8 mouse cellular contexts compared by ENCODE assay signal in genomic region chr11:95860071-95860490, GRCm38 (mm10). TPM values are rescaled to one million over a fixed set of nuclear protein-coding genes. Genes with fewer than 3 reads are reported as not detected.
DNase-seq lines count a peak whose midpoint lies in the region; ATAC-seq and TF ChIP-seq lines count a peak whose summit lies in the region.

No protein-coding gene starts in this region.

- peak; percentile 20 for DNase-seq in cerebellum, adult 9-11 months
- no peak for DNase-seq in cerebellum, postnatal 14 days
- peak; percentile 68 for DNase-seq in liver
- no peak for DNase-seq in left cerebral cortex, adult 11 months (ENCODE audit: low spot score)
- no peak for DNase-seq in kidney, postnatal 25 days

- peak overlapping the region; percentile 59 for H3K4me2 ChIP-seq in stomach, embryonic 14.5 days (replicated peaks; ENCODE audit: low read depth, low read length)

- no peaks in the 10 kb centered on the region for H3K9me3 ChIP-seq in stomach, embryonic 14.5 days (ENCODE audit: control insufficient read depth, low read depth, low read length)

- no peak for TF ChIP-seq CTCF in C2C12 (IDR thresholded peaks at IDR 0.05; ENCODE audit: control insufficient read depth, insufficient read depth, insufficient read length)

- ATAC-seq in erythroblast, adult 5-6 weeks (replicated peaks; ENCODE audit: low FRiP score, poor library complexity, severe bottlenecking) = peak; percentile 46
- no peak for ATAC-seq in stomach, embryonic 14.5 days (ENCODE audit: insufficient number of reproducible peaks, insufficient read depth, low FRiP score, low read depth)

- H3K79me2 ChIP-seq in C2C12 (ENCODE audit: control insufficient read depth, insufficient read depth) = no peaks in the 10 kb centered on the region

- H3K4me3 ChIP-seq in C2C12 (ENCODE audit: insufficient read depth, poor library complexity, severe bottlenecking) = peak overlapping the region; percentile 74
- H3K4me3 ChIP-seq in stomach, embryonic 14.5 days (ENCODE audit: low read depth, low read length) = peak overlapping the region; percentile 76

- no peak overlapping the region for H3K27ac ChIP-seq in stomach, embryonic 14.5 days (ENCODE audit: low read length)

- H3K27me3 ChIP-seq in C2C12 (ENCODE audit: control insufficient read depth, insufficient read depth, insufficient read length) = no peaks in the 10 kb centered on the region
- no peaks in the 10 kb centered on the region for H3K27me3 ChIP-seq in stomach, embryonic 14.5 days (ENCODE audit: control insufficient read depth, insufficient read depth, low read length)

- H3ac ChIP-seq in C2C12 (ENCODE audit: control insufficient read depth, insufficient read length, low read depth) = peak overlapping the region; percentile 55

- WGBS in stomach, embryonic 14.5 days = 14% methylated on average over 3 of the region's 3 CpGs

- no peaks in the 10 kb centered on the region for H3K36me3 ChIP-seq in C2C12 (ENCODE audit: control insufficient read depth, insufficient read depth)
- no peaks in the 10 kb centered on the region for H3K36me3 ChIP-seq in stomach, embryonic 14.5 days (ENCODE audit: control insufficient read depth, insufficient read depth, low read length)

- peak overlapping the region; percentile 57; the same call in 1 of the 2 replicates for H3K9ac ChIP-seq in stomach, embryonic 14.5 days (replicated peaks; ENCODE audit: low read depth, low read length)

- peaks cover 13% of the 10 kb centered on the region; the same call in 1 of the 2 replicates for H3K4me1 ChIP-seq in stomach, embryonic 14.5 days (ENCODE audit: control insufficient read depth, insufficient read depth, low read length)

- no peaks in the 10 kb centered on the region for H3K79me3 ChIP-seq in C2C12 (ENCODE audit: low read depth)

TF ChIP-seq in C2C12, 6 proteins besides CTCF, POLR2A, EP300 and RAD21:
- TF ChIP-seq CEBPB (IDR thresholded peaks at IDR 0.05; ENCODE audit: low read depth) = no peak
- no peak for TF ChIP-seq FOSL1 (IDR thresholded peaks at IDR 0.05; ENCODE audit: insufficient read depth, low read length, poor library complexity, severe bottlenecking)
- no peak for TF ChIP-seq MYOD1 (IDR thresholded peaks at IDR 0.05; ENCODE audit: control insufficient read depth, insufficient read length, low read depth)
- TF ChIP-seq MYOG (IDR thresholded peaks at IDR 0.05; ENCODE audit: control insufficient read depth, extremely low read depth, insufficient read length) = no peak
- no peak for TF ChIP-seq USF1 (IDR thresholded peaks at IDR 0.05; ENCODE audit: low read depth)
- TF ChIP-seq MAX (IDR thresholded peaks at IDR 0.05) = no peak

RNA-seq across cellular contexts. Expression of gene Abi3, which starts 17.8 kb away (rescaled TPM):
- polyA plus RNA-seq in C2C12 (2012; fragmentation: generic; extraction: Trizol) = 0.33 TPM
- total RNA-seq in erythroblast, adult 5-6 weeks (2015; ENCODE audit: low replicate concordance) = 4.8 and 6.7 TPM in 2 replicates
- total RNA-seq in erythroblast, adult 5-6 weeks (2017; ENCODE audit: low replicate concordance) = 3.5 and 5.5 TPM in 2 replicates
- 2.9 and 3.7 TPM in 2 replicates for polyA plus RNA-seq in stomach, embryonic 14.5 days (2014; fragmentation: Nextera tagmentation; extraction: Ambion mirVana)

RNA-seq across cellular contexts. Expression of gene Gngt2, which starts 23.1 kb away (rescaled TPM):
- polyA plus RNA-seq in C2C12 (2012; fragmentation: generic; extraction: Trizol) = 2.7 TPM
- 9.8 and 15.0 TPM in 2 replicates for total RNA-seq in erythroblast, adult 5-6 weeks (2015; ENCODE audit: low replicate concordance)
- 9.4 and 13.0 TPM in 2 replicates for total RNA-seq in erythroblast, adult 5-6 weeks (2017; ENCODE audit: low replicate concordance)
- 13.7 and 15.1 TPM in 2 replicates for polyA plus RNA-seq in stomach, embryonic 14.5 days (2014; fragmentation: Nextera tagmentation; extraction: Ambion mirVana)

RNA-seq across cellular contexts. Expression of gene Phospho1, which starts 35.8 kb away (rescaled TPM):
- polyA plus RNA-seq in C2C12 (2012; fragmentation: generic; extraction: Trizol) = 98.3 TPM
- total RNA-seq in erythroblast, adult 5-6 weeks (2015; ENCODE audit: low replicate concordance) = 71.9 and 86.1 TPM in 2 replicates
- 54.2 and 57.9 TPM in 2 replicates for total RNA-seq in erythroblast, adult 5-6 weeks (2017; ENCODE audit: low replicate concordance)
- not detected in 2 replicates for polyA plus RNA-seq in stomach, embryonic 14.5 days (2014; fragmentation: Nextera tagmentation; extraction: Ambion mirVana)

RNA-seq across cellular contexts. Expression of gene B4galnt2, which starts 54.6 kb away (rescaled TPM):
- polyA plus RNA-seq in C2C12 (2012; fragmentation: generic; extraction: Trizol) = not detected
- total RNA-seq in erythroblast, adult 5-6 weeks (2015; ENCODE audit: low replicate concordance) = not detected in 2 replicates
- not detected in 2 replicates for total RNA-seq in erythroblast, adult 5-6 weeks (2017; ENCODE audit: low replicate concordance)
- 3.2 and 3.8 TPM in 2 replicates for polyA plus RNA-seq in stomach, embryonic 14.5 days (2014; fragmentation: Nextera tagmentation; extraction: Ambion mirVana)

Comparison
In these comparisons a context has a peak if more than half of its experiments do, and no peak if none do; other contexts are left out.
1. DNase-seq: peak in cerebellum, adult 9-11 months (single experiment) and liver (single experiment); none in cerebellum, postnatal 14 days (0 of 2), left cerebral cortex, adult 11 months (single experiment) and kidney, postnatal 25 days (0 of 2).
2. RNA of gene Phospho1, which starts 35.8 kb away (polyA plus RNA-seq): 98.3 TPM in C2C12 (single experiment); not detected in stomach, embryonic 14.5 days; every median in the first group is over 10 times any median in the second.